Mouse (Mus musculus): ENCODE measurements around the gene Tspan11.

The Tspan11 gene

GRCm38 (mm10) chr6:127992993-127993392 lies 105.6 kb downstream of the Tspan11 start:
- no peak for DNase-seq

- DNase-seq: no peak
These were observed 109.5 kb downstream of the Tspan11 start for GRCm38 (mm10) chr6:127996928-127997327.

- DNase-seq: no peak
These were observed 111.7 kb downstream of the Tspan11 start for GRCm38 (mm10) chr6:127999118-127999517.

GRCm38 (mm10) chr6:128000777-128001176 lies 113.4 kb downstream of the Tspan11 start:
- DNase-seq: no peak

- DNase-seq: no peak
These were observed 114.2 kb downstream of the Tspan11 start for GRCm38 (mm10) chr6:128001587-128001986.

GRCm38 (mm10) chr6:128002104-128002503 lies 114.7 kb downstream of the Tspan11 start:
- no peak for DNase-seq

- no peak for DNase-seq
These were observed 115.3 kb downstream of the Tspan11 start for GRCm38 (mm10) chr6:128002667-128003066.

- peak; percentile 46 to 79 for DNase-seq
These were observed 116.2 kb downstream of the Tspan11 start for GRCm38 (mm10) chr6:128003542-128003941.

All from lung, postnatal 4 days (tissue).